Mouse (Mus musculus) lung, postnatal 0 days (tissue): ENCODE results near the gene Btbd1.

Experiments
- CTCF ChIP-seq: IDR thresholded peaks from 2 replicates; pipeline ENCODE4 v1.5.1; 2016; ENCODE audit warnings: antibody characterized with exemption, mild to moderate bottlenecking
- EP300 ChIP-seq: IDR thresholded peaks from 2 replicates; pipeline ENCODE4 v1.6.1; 2016; ENCODE audit warnings: antibody characterized with exemption, mild to moderate bottlenecking, control low read depth

DNA sequence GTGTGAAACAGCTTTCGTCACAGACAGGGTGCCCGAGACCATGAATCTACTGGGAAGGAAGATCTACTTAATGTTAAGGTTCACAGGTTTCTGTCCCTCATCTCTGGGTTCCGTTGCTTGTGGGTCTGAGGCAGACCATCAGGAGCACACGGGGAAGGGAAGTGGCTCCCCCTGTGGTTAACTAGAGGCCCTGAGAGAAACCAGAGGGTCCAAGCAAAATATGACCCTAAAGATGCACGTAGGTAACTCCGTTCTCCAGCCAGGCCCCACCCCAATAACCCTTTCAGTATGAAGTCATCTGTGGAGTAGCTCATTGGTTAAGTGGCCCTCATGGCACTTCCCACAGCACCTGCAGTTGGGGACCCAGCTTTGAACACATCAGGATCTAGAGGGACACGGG lies 20.4 kb upstream of the Btbd1 start:
- TF ChIP-seq EP300 (no peak), CTCF (no peak)
